Mouse (Mus musculus): ENCODE data around the gene Smyd2.

Gene Smyd2

DNA sequence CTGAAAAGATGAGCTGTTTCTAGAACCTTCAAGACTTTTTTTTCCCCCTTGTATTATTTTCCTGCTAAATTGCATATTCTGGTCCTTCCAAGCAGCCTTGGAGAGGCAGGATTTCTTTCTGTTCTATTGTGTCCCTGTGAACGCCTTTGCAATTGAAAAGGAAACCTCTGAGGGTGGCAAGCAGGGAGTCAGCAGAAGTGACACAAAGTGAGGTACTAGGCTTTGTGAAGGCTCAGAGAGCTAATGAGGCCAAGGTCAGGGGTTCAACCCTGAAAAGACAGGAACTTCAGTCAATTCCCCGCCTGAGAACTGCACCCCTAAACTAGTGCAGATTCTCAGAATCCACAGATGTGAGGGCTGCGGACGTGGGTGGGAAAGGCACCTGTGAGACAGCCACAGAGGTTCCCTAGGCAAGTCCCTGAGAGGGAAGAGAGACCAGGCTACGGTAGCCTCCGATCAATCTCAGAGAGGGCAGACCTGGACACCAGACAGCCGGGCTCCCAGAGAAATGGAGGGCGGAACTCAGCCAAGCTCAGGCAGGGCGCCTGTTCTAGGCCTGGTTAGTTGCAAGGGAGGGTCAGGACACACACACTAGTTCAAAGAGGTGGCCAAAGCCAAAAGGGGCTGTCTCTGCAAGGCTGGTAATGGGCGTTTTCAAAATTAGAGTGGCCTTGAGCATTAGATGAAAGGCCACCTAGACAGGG, 5.6 kb downstream of the Smyd2 start:
- no peak for DNase-seq

GRCm38 (mm10) chr1:189913093-189913760, 8.9 kb downstream of the Smyd2 start:
- no peak for DNase-seq

- DNase-seq, result no peak
Measured at GRCm38 (mm10) chr1:189910685-189911345, 11.3 kb downstream of the Smyd2 start.

DNA sequence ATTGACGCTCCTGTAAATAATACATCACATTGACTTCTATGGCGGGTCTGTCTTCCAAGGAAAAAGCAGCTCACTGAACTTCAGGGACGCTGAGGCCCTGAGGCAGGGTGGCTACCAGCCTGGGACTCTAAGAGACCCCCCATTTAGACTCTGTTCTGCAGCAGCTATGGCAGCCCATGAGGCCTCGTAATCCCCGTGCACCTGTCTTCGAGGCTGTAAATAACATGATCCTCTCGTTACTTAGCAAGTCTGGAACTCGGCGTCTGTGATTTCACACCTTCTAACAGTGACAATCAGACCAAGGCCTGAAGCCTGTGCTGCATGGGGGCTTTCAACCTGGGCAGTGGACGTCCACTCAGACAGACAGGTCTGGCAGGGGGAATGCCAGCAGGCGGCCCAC, 19.0 kb downstream of the Smyd2 start:
- no peak for DNase-seq

DNA sequence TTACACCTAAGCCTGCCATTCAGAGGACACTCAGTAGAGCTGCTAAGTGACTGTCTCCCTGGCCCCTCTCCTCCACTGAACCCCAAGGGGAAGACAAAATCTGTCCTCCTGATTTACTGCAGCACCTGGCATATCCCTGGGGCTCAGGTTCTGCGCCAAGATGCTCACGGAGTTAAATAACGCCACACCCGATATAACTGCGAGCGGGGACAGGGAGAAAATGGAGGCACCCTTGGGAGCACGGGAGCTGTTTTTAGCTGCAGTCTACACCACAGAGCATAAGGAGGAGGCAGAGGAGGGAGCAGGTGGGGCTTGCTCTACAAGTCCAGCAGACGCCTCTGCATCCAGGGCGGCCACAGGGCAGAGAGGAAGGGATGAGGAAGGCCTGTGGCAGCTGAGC, 19.8 kb downstream of the Smyd2 start:
- no peak for DNase-seq

DNA sequence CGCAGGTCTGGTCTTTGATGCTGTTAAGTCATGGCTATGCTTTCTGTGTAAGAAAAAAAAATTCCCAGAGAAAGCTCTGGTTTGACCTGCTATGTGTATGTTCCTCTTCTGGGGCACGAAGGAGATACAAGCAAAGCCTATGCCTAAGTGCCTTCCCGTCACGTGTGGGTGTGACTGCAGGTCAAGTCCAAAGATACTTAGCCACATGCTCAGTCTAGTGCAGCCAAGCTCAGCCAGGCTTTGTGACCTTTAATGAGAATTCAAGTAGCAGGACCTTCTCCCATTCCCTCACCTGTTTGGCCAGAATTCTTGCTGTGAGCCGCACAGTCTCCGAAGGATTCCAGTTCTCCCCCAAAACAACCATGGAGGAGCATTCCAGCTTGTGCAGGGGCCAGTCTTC, 22.6 kb downstream of the Smyd2 start:
- DNase-seq, result no peak

DNA sequence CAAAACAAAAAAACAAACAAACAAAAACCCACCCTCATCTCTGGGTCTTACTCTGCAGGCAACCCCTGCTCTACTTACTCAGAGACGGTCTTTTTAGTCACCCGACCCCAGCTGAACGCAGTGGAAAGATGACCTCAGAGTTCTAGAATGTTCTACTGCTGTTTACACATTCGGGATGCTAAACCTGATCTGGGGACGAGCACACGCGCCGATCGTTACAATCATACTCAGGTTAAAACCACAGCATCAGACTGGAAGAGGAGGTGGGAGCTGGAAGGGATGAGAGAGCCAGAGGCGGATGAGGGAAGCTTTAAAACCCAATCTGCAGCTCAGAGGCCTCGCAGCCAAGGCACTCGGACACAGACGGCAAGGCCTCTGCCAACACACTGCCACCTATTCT, 23.5 kb downstream of the Smyd2 start:
- no peak for DNase-seq

DNA sequence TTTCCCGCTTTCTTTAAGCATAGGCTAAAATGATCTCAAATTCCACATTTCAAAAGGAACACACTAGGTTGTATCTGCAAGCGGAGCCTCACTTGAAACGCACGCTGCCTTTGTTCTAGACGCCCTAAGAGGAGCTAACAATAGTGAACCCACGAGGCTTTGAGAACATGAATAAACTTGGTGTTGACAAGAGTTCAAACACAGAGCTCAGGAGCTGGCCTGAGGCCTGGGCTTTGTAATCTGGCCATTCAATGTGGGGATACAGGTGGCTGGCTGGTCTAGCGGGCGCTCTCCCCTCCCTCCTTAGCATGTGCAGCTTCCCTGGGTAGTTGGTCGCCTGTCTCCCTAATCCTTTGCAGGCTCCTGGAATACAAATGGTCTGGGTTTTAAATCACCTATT, 24.3 kb downstream of the Smyd2 start:
- DNase-seq, result no peak

GRCm38 (mm10) chr1:189894191-189894590, 28.0 kb downstream of the Smyd2 start:
- DNase-seq, result no peak

DNA sequence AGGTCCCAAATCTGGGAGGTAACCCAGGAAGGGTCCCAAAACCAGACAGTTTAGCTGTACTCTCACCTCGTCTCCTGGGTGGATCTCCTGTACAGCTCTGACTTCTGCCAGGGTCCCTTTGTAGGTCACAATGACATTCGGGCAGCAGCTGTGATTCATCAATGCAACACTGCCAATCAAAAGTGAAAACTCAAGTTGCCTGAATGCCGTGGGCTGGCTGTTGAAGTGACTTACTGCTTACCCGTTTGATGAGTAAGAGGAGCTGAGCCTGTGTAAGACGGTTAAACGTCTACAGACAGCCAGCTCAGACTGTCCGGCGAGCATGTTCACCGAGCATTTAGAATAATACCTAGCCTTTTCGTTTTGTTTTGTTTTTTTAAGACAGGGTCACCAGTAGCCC, 33.4 kb downstream of the Smyd2 start:
- no peak for DNase-seq

- peak; percentile 46 to 56 for DNase-seq
Measured at GRCm38 (mm10) chr1:189887518-189887917, 34.6 kb downstream of the Smyd2 start.

DNA sequence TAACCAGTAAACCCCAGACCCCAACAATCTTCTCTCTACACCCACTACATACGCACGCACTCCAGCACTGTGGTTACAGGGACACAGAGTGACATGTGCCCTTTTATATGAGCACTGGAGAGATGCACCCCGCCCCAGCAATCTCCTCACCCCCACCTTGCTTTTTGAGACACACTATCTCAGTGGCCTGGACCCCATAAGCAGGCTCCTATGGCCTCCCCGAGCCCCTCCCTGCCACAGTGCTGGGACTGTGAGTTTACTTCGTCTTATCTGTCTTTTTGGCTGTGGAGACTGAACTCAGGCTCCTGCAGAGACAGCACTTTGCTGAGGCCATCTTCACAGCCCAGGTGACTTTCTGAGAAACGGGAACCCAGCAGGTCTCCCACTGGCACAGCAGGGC, 36.2 kb downstream of the Smyd2 start:
- no peak for DNase-seq

DNA sequence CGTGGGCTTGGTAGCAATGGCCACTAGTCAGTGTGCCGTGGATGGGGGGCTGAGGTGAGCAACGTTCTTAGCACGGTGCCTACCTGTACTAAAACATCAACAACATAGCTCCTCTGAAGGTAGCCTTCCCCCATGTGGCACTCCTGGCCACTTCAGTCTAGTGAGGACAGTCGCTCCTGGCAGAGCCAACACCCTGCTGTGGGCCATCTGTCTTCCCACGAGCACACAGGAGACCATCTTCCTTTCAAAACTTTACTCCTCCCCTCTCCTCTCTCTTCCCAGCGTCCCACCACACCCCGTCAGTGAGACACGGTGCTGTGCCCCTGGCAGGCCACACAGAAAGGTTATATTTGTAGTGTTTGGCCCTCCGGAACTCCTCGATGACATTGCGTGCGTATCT, 37.2 kb downstream of the Smyd2 start:
- DNase-seq, result no peak

DNA sequence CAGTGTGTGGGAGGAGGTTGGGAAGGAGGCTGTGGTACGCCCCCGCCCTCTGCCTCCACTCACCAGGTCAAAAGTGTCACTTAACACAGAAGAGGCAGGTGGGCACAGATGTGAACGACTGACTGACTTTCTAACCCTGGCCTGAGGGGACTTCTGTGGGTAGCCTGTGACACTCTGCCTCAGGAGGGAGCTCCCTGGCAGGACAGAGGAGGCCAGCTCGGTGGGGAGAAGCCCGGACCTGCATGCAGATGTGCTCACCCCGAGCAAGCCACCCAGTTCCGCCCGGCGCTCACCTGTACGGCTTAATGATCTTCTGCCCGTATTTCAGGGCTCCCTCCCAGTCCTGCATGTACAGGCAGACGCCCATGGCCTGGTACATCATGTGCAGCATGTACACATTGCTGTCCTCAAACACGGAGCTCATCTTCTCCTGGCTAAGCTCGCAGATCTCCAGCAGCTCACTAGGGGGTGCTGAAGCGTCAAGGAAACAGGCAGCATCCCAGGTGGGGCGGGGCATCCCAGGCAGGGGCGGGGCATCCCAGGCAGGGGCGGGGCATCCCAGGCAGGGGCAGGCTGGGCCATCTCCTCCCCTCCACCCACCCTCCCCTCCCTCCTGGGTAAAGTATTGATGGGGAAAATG, 38.5 kb downstream of the Smyd2 start:
- DNase-seq, result no peak

- peak; percentile 60 to 63 for DNase-seq
Measured at GRCm38 (mm10) chr1:189882886-189883285, 39.3 kb downstream of the Smyd2 start.

DNA sequence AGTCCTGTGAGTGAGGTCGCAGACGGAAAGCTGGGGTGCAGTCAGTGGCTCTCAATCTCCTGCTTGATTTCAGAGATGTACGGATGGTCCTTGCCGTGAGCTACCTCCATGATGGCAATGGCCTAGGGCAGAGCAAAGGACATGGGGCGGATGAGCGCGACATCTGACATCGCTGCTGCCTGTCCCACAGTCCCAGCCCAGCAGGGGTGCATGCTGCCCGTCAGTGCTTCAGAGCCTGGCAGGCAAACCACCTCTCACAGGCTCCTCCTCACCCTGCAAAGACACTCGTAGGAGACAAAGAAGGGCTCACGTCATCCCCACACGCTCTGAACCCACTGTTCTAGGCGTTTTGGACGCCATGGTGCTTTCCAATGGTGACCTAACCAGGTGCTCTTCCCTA, 41.4 kb downstream of the Smyd2 start:
- DNase-seq, result no peak

GRCm38 (mm10) chr1:189879965-189880364, 42.2 kb downstream of the Smyd2 start:
- DNase-seq, result no peak

- DNase-seq, result no peak
Measured at GRCm38 (mm10) chr1:189879212-189879611, 43.0 kb downstream of the Smyd2 start.

DNA sequence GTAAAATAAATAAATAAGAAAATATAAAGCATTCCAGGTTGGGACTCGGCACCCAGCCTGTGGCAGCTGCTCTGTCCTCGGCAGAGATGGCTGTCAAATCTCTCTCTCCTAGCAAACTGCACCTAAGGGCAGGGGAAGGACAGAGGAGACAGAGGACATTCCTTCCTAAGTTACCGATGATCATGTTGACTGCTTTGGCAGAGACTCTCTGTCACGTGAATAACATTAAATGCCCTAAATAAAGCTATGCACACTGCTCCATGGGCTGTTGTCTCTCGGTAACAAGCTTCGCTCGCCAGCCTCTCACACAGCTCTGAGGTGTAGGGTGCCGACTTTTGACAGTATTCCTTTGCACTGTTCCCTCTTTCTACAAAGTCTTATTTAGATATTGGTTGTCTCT, 46.0 kb downstream of the Smyd2 start:
- DNase-seq, result no peak

GRCm38 (mm10) chr1:189875439-189875861, 46.7 kb downstream of the Smyd2 start:
- no peak for DNase-seq

GRCm38 (mm10) chr1:189873591-189873990, 48.6 kb downstream of the Smyd2 start:
- DNase-seq, result no peak

DNA sequence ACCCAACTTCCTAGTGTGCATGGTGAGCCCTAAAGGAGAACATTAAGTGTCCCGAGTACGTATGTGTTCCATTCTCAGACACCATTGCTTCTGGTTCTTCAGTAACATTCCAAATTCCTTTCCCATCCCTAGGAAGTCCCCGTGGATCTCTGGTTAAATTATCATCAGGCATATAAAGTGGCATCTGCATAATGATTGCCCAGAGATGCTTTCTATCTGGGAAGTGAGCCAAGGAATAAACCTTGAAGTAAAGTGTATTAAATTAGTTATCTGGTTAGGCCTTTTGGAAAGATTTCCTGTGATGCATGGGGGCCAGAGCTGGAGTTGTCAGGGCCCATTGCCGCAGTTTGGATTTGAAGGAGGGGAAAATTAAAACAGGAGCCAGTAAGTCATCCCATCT, 50.1 kb downstream of the Smyd2 start:
- DNase-seq, result no peak

DNA sequence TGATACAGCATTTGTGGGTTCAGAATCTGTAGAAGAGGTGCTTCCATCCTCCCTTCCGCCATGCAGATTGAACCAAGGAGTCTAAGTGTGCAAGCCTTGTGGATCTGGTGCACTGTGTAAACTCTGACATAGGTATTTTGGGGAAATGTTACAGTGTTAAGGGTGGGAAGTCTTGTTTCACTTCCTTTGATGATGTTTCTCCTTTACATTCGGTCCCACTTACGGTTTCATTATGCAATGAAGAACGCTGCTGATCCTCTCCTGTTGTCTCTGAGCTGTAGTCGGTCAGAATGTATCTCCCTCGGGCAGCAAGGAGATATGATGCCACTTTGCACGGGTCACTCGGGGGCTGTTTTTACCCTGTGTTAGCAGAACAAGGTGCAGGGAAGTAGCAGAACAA, 50.5 kb downstream of the Smyd2 start:
- DNase-seq, result no peak

GRCm38 (mm10) chr1:189870539-189870938, 51.6 kb downstream of the Smyd2 start:
- DNase-seq, result no peak
